8 mouse cellular contexts compared by ENCODE assay signal in the genomic region with DNA sequence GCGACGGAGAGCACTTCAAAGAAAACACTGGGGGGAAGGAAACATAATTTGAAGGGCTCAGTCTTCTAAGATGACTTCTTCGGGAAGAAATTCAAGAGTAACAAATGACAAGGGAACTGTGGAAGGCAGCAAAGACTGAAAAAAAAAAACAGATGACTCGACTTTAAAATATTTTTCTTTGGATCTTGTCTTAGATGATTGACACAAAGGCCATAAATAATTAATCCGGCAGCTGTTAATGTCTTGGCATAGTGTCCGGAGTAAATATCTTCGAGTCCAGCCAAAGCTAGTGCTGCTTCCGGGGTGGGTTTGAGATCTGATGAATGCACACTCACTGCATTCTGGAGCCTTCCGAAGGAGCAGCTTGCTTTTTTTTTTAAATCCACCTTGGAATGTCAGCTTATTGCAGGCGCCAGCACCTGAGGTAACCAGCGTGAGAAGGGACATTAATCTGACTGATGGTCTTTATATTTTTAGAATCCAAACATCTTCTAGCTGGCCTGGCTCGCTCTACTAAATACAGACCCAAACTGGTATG. TPM values are rescaled to one million over a fixed set of nuclear protein-coding genes. Genes with fewer than 3 reads are reported as not detected.
DNase-seq lines count a peak whose midpoint lies in the region; ATAC-seq and TF ChIP-seq lines count a peak whose summit lies in the region.

No protein-coding gene starts in this region.

- TF ChIP-seq POLR2A in cerebellum, adult 2 months (IDR thresholded peaks at IDR 0.05; ENCODE audit: borderline replicate concordance, insufficient read depth, low read length) = no peak

- no peaks in the 10 kb centered on the region for H3K9me3 ChIP-seq in lung, postnatal 0 days (ENCODE audit: low read length)
- no peaks in the 10 kb centered on the region for H3K9me3 ChIP-seq in limb, embryonic 12.5 days
- H3K9me3 ChIP-seq in stomach, embryonic 14.5 days (ENCODE audit: control insufficient read depth, low read depth, low read length) = no peaks in the 10 kb centered on the region

- H3K27me3 ChIP-seq in cerebellum, adult 2 months (ENCODE audit: control insufficient read depth, insufficient read depth, low read length) = no peaks in the 10 kb centered on the region
- peaks cover 19% of the 10 kb centered on the region for H3K27me3 ChIP-seq in lung, postnatal 0 days (replicated peaks; ENCODE audit: insufficient read depth, low read length)
- peaks cover 44% of the 10 kb centered on the region for H3K27me3 ChIP-seq in limb, embryonic 12.5 days
- H3K27me3 ChIP-seq in stomach, embryonic 14.5 days (ENCODE audit: control insufficient read depth, insufficient read depth, low read length) = peaks cover 3% of the 10 kb centered on the region; the same call in 1 of the 2 replicates

- TF ChIP-seq EP300 in lung, postnatal 0 days (IDR thresholded peaks at IDR 0.05) = no peak

- peak overlapping the region; percentile 90 for H3K4me2 ChIP-seq in lung, postnatal 0 days (replicated peaks; ENCODE audit: low read depth, low read length)
- H3K4me2 ChIP-seq in limb, embryonic 12.5 days = peak overlapping the region; percentile 98
- peak overlapping the region; percentile 99 for H3K4me2 ChIP-seq in stomach, embryonic 14.5 days (replicated peaks; ENCODE audit: low read depth, low read length)

- H3K4me1 ChIP-seq in cerebellum, adult 2 months (ENCODE audit: control insufficient read depth, insufficient read depth, low read length) = peaks cover 12% of the 10 kb centered on the region
- peaks cover 3% of the 10 kb centered on the region; the same call in 1 of the 2 replicates for H3K4me1 ChIP-seq in lung, postnatal 0 days (ENCODE audit: insufficient read depth, low read depth, low read length)
- H3K4me1 ChIP-seq in limb, embryonic 12.5 days (replicated peaks) = peaks cover 14% of the 10 kb centered on the region
- peaks cover 4% of the 10 kb centered on the region; the same call in 1 of the 2 replicates for H3K4me1 ChIP-seq in stomach, embryonic 14.5 days (ENCODE audit: control insufficient read depth, insufficient read depth, low read length)

- H3K9ac ChIP-seq in lung, postnatal 0 days (replicated peaks; ENCODE audit: low read depth) = no peak overlapping the region
- peak overlapping the region; percentile 64; the same call in 1 of the 2 replicates for H3K9ac ChIP-seq in limb, embryonic 12.5 days (replicated peaks)
- H3K9ac ChIP-seq in stomach, embryonic 14.5 days (replicated peaks; ENCODE audit: low read depth, low read length) = no peak overlapping the region

- H3K36me3 ChIP-seq in lung, postnatal 0 days (ENCODE audit: insufficient read depth, low read length) = no peaks in the 10 kb centered on the region
- no peaks in the 10 kb centered on the region for H3K36me3 ChIP-seq in limb, embryonic 12.5 days
- H3K36me3 ChIP-seq in stomach, embryonic 14.5 days (ENCODE audit: control insufficient read depth, insufficient read depth, low read length) = no peaks in the 10 kb centered on the region

- peak in 1 of 2 experiments; percentile 42 for DNase-seq in cerebellum, adult 2 months
- no peak for DNase-seq in cerebellum, adult 9-11 months
- peak; percentile 19 for DNase-seq in lung, postnatal 0 days (ENCODE audit: low spot score)
- DNase-seq in lung, postnatal 14 days = no peak
- no peak for DNase-seq in yolk sac, embryonic 10.5 days (ENCODE audit: low spot score)

- WGBS in cerebellum, adult 2 months = 4% methylated on average over 12 of the region's 12 CpGs
- 14% methylated on average over 12 of the region's 12 CpGs for WGBS in lung, postnatal 0 days
- 31% methylated on average over 12 of the region's 12 CpGs for WGBS in limb, embryonic 12.5 days
- 16% methylated on average over 12 of the region's 12 CpGs for WGBS in stomach, embryonic 14.5 days

- ATAC-seq in lung, postnatal 0 days = no peak
- ATAC-seq in limb, embryonic 12.5 days (ENCODE audit: insufficient number of reproducible peaks, insufficient read depth, low FRiP score, low TSS enrichment, low read depth) = no peak
- no peak for ATAC-seq in stomach, embryonic 14.5 days (ENCODE audit: insufficient number of reproducible peaks, insufficient read depth, low FRiP score, low read depth)
- ATAC-seq in megakaryocyte-erythroid progenitor cell, adult 5-6 weeks (replicated peaks; ENCODE audit: low FRiP score, low TSS enrichment, poor library complexity, severe bottlenecking) = no peak

- peak overlapping the region; percentile 63 for H3K4me3 ChIP-seq in cerebellum, adult 2 months (replicated peaks; ENCODE audit: insufficient read depth, low read depth, low read length)
- H3K4me3 ChIP-seq in lung, postnatal 0 days (ENCODE audit: low read depth, low read length) = peak overlapping the region; percentile 46; the same call in 1 of the 2 replicates
- H3K4me3 ChIP-seq in limb, embryonic 12.5 days (replicated peaks) = peak overlapping the region; percentile 66
- peak overlapping the region; percentile 62 for H3K4me3 ChIP-seq in stomach, embryonic 14.5 days (ENCODE audit: low read depth, low read length)

- no peak for TF ChIP-seq CTCF in cerebellum, adult 2 months (IDR thresholded peaks at IDR 0.05; ENCODE audit: borderline replicate concordance, insufficient read depth, low read depth, low read length)
- TF ChIP-seq CTCF in lung, postnatal 0 days (IDR thresholded peaks at IDR 0.05) = no peak

- H3K27ac ChIP-seq in cerebellum, adult 2 months (ENCODE audit: insufficient read depth, low read length) = peak overlapping the region; percentile 69; the same call in 1 of the 2 replicates
- H3K27ac ChIP-seq in lung, postnatal 0 days (ENCODE audit: low read length) = no peak overlapping the region
- no peak overlapping the region for H3K27ac ChIP-seq in limb, embryonic 12.5 days
- H3K27ac ChIP-seq in stomach, embryonic 14.5 days (ENCODE audit: low read length) = no peak overlapping the region

RNA-seq across cellular contexts. Expression of gene Zfp385b, which starts 2.0 kb away (rescaled TPM):
- polyA plus RNA-seq in cerebellum, adult 2 months (2012; rRNA removed) = 66.9 and 77.4 TPM in 2 replicates
- 13.9 and 15.8 TPM in 2 replicates for polyA plus RNA-seq in lung, postnatal 0 days (2015; fragmentation: Nextera tagmentation; extraction: Ambion mirVana)
- polyA plus RNA-seq in limb, embryonic 12.5 days (2016; fragmentation: Nextera tagmentation; extraction: Ambion mirVana) = 2.0 and 2.5 TPM in 2 replicates
- 5.6 and 6.2 TPM in 2 replicates for polyA plus RNA-seq in stomach, embryonic 14.5 days (2014; fragmentation: Nextera tagmentation; extraction: Ambion mirVana)
- total RNA-seq in megakaryocyte-erythroid progenitor cell, adult 5-6 weeks (2014; fragmentation: Nextera tagmentation) = 2.3 TPM in 1 of 2 replicates, not detected in the other
- total RNA-seq in megakaryocyte-erythroid progenitor cell, adult 5-6 weeks (2017) = not detected in 2 replicates
